Mouse (Mus musculus): ENCODE data around the gene Map4k3.
A peak's percentile ranks its signal among the peaks of the same experiment; 100 is the strongest.

Map4k3 gene

GRCm38 (mm10) chr17:80729825-80730224, 1.5 kb upstream of the Map4k3 start:
- DNase-seq (ENCODE audit: low spot score) = no peak

- peak; percentile 70 for DNase-seq (ENCODE audit: low spot score)
Measured at GRCm38 (mm10) chr17:80729080-80729749, 930 bp upstream of the Map4k3 start.

DNA sequence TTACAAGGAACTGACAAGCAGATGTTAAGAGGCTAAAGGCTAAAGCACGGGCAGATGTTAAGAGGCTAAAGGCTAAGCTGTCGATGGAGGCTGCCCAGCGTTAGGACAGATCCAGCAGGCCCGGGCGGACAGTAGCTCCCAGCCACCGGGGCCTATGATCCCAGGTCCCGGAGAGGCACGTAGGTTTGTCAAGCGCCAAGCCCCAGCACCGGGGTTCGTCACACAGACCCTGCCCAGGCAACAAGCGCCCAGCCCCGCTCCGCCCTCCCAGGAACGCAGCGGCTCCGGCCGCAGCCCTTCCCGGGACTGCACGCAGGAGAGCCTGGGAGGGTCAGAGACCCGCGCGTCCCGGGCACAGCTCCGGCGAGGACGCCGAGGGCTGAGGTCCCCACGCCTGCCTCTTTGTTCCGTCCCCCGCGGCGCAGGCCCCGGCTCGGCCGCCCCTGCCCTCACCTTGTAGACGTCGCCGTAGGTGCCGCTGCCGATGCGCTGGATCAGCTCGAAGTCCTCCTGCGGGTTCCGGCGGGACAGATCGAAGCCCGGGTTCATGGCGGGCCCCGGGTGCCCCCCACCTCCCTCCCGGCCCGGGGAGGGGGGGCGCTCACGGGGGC, 839 bp downstream of the Map4k3 start:
- peak; percentile 78 for DNase-seq (ENCODE audit: low spot score)

DNA sequence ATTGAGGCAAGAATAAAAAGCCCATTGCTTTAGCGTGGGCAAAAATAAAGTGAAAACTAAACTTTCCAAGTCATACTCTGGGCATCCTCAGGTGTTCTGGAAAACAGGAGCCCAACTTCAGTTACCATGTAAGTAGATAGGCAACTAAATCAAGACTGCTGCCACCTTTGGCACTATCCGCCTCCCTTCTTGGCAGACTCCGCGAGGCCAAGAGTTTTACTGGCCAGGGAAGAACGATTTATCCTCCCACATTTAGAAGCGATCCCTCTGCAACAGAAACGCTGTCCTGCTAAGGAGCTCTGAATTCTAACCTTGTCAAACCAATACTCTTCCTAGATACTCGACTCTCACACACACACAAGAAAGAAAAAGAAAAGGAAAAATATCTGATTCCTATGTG, 1.5 kb downstream of the Map4k3 start:
- DNase-seq (ENCODE audit: low spot score) = no peak

GRCm38 (mm10) chr17:80723092-80723491, 5.2 kb downstream of the Map4k3 start:
- no peak for DNase-seq (ENCODE audit: low spot score)

DNA sequence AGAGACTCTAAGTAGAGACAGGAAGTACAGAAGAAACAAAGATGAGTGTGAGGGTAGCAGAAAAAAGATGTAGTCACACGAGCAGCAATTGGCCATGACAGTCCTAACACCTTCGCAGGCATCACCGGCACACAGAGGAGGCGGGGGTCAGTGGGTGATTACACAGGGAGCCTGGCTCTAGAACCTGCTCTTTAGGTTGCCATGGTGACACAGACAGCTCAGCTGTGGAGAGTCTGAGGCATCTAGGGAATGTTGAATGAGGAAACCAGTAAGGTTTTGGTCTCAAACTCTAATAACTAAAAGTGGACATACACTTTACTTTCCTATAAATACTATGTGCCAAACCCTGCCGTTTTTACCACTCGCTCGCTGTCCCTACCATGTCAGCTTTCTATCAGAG, 6.6 kb downstream of the Map4k3 start:
- no peak for DNase-seq (ENCODE audit: low spot score)

GRCm38 (mm10) chr17:80719309-80719708, 9.0 kb downstream of the Map4k3 start:
- no peak for DNase-seq (ENCODE audit: low spot score)

DNA sequence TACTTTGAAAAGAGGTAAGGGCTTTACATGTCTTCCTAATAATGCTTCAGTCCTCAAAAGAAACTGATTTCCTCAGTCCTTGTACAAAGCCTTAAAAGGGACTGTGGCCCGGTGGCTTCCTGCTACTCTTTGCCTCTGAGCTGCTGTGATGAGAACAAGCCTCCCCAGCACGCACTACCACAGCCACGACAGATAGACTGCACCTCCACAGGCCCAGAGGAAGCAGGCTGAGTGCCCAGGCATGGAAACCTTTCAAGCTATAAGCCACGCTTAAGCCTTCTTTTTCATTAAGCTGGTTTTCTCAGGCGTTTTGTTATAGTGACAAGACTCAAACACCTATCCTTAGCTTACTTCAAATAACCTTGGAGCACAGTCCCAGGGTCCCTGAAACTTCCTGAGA, 10.0 kb downstream of the Map4k3 start:
- no peak for DNase-seq (ENCODE audit: low spot score)

DNA sequence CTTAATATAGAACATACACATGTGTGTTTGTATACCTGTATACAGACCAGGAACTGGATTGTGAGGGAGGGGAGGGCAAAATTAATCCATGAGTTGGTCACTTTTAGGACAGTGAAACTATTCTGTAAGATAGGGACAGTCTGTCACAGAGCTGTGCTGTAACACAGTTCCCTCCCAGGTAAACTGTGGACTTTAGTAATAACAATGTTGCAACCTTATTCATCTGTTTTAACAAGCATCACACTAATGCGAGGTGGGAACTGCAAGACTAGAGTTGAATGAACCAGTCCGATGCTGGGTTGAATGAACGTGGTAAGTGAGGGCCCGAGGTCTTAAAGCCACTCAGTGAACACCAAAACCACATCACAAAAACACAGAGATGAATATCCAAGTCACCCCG, 14.7 kb downstream of the Map4k3 start:
- no peak for DNase-seq (ENCODE audit: low spot score)

DNA sequence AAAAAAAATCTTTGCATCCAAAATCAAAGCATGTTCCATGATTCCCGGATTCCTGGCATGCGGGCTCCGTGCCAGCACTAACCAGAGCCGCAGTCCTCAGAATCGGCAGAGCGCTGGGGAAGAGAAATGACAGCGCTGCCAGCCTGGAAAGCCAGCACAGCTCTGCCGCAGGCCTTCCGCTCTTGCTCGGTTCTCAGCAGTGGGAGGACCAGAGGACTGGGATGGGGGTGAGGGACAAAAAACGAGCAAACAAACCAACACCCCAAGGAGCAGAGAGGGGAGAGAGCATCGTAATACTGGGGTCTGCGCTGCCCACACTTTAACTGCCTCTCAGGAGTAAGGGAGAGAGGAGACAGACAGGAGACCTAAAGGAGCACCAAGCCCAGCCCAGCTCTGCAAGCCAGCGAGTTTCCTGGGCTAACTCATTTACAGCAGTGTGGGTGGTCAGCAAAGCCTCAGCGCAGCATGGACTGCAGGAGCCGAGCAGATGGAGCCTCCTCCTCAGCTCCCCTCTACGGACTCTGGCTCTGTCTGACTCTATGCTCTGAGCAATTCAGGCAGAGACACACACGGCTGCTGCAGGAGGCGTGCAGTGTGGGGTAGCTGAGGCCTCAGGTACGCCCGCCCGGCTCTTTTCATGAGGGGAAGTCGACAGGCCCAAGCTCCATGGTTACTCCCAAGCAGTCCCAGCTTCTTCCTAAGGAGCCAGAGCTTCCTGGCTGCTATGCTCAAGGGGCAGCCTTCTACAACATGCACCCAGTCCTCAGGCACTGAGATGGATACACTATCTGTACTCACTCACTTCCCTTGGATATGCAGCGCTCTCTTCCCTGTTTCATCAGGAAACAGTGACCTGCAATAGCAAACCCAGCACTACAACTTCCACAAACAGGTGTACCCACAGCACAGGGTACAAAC, 18.1 kb downstream of the Map4k3 start:
- DNase-seq (ENCODE audit: low spot score) = peak; percentile 44

DNA sequence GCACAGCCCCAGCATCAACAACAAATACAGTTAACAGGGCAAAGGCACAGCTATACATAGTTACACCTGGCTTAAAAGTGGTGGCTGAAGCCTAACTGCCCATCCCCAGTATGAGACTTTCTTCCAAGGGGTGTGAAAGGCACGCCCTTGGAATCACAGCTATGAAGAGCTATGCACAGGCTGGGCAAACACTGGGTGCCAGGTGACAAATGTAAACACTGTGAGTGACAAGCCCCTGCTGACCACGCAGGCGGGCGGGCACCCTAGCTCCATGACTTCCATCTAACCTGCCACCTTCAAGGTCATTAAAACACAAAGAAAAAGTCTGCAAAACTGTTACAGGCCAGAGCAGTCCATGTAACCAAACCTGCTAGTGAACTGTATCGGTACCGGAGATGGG, 19.5 kb downstream of the Map4k3 start:
- DNase-seq (ENCODE audit: low spot score) = no peak

- DNase-seq (ENCODE audit: low spot score) = no peak
Measured at GRCm38 (mm10) chr17:80707176-80707575, 21.1 kb downstream of the Map4k3 start.

DNA sequence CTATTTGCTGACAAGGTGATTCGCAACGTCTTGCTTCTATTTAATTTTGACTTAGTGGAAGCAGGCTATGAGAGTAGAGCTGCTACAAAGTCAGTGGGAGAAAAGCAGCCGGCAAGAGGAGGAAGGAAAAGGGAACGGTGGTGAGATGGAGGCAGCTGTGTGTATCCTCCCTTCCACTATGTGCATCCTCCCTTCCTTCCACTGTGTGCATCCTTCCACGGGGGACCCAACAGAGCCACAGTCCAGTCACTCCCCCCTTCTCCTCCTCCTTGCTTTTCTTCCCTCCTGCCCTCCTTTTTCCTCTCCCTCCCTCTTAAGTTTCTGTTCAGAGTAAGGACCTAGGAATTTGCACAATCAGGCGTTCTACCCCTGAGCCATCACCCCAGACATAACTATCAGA, 21.7 kb downstream of the Map4k3 start:
- no peak for DNase-seq (ENCODE audit: low spot score)

GRCm38 (mm10) chr17:80701687-80702086, 26.6 kb downstream of the Map4k3 start:
- no peak for DNase-seq (ENCODE audit: low spot score)

DNA sequence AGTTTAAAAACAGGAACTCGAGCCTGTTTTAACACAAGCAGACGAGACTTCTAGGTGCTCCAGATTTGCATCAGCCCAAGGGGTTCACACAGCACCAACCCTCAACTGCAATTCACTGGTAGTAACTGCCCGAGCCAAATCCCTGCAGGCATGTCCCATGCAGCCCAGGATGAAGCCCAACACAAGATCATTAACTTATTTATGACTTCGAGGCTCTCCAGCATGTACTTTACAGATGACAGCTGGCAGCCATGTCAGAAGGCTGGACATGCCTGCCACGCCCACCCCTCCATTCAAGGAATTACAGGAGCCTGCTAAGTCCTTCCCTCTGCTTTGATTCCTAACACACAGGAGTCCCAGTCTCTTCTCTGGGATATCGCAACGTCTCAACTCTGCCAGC, 29.4 kb downstream of the Map4k3 start:
- DNase-seq (ENCODE audit: low spot score) = no peak

GRCm38 (mm10) chr17:80698191-80698901, 29.9 kb downstream of the Map4k3 start:
- DNase-seq (ENCODE audit: low spot score) = no peak

GRCm38 (mm10) chr17:80696956-80697355, 31.3 kb downstream of the Map4k3 start:
- DNase-seq (ENCODE audit: low spot score) = no peak

DNA sequence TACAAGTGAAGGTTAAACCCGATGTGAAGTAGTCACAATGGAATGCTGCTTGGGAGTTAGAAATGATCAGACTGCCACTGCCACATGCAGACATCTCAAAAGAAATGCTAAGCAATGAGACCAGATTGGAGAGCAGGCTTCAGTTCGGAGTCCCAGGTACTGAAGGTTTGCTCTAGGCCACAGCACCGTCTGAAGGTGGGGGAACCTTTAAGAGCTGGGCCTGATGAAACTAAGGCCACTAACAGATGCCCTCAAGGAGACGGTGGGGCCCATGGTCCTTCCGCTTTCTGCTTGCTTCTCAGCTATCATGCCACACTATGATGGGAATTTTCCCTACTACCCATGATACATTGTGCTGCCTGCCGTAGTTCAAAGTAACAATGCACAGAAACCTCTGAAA, 32.1 kb downstream of the Map4k3 start:
- DNase-seq (ENCODE audit: low spot score) = no peak

GRCm38 (mm10) chr17:80693707-80694106, 34.6 kb downstream of the Map4k3 start:
- DNase-seq (ENCODE audit: low spot score) = no peak

DNA sequence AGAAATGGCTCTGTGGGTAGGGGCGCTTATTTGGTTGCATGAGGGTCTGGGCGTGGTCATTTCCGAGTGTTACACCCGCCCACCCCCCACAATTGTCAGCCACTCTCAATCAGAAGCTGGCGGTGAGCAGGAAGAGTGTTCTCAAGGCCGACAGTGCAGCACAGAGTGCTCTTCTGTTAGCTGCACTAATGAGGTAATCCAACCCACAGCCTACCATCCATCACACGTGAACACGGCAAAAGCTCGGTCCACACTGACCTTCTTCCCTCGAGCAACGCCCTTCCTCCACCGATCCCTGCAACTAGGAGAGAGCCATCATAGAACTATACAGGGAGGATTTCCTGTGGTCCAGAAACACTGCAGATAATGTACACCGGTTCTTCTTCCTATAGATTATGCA, 36.1 kb downstream of the Map4k3 start:
- no peak for DNase-seq (ENCODE audit: low spot score)

GRCm38 (mm10) chr17:80688701-80689100, 39.6 kb downstream of the Map4k3 start:
- DNase-seq (ENCODE audit: low spot score) = no peak

- no peak for DNase-seq (ENCODE audit: low spot score)
Measured at GRCm38 (mm10) chr17:80686066-80686465, 42.2 kb downstream of the Map4k3 start.
